Mouse (Mus musculus) brain, embryonic 18.5 days (tissue): Measurements from ENCODE around the gene Dnajc27.

Source experiments
- DNase-seq: peaks from one replicate; pipeline ENCODE4 v3.0.0-alpha.2; 2012; ENCODE audit warnings: low read depth, low spot score

Dnajc27 gene

GRCm38 (mm10) chr12:4082132-4083001 lies at the start of gene Dnajc27:
Dnajc27 (plus strand) TSS chr12:4082583.
- DNase-seq = peak; percentile 86

DNA sequence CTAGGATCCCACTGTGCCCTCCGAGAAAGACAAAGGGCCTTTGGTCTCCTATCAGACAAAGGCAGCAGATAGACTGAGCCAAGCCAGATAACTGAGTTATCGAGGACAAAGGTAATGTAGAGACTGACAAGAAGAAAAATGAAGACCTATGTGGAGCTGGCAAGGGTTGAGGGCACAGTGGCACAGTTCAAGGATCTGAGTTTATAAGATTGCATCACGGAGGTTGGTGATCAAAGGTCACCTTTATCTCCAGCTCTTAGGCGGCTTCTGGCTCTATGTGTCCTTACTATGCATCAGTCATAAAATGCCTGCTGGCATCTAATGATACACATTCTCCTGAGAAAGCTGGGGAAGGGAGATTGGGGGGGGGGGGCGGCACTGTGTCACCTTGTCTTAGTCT lies 46.2 kb upstream of the Dnajc27 start:
- DNase-seq = no peak

GRCm38 (mm10) chr12:4037511-4037910 lies 44.9 kb upstream of the Dnajc27 start:
- no peak for DNase-seq

DNA sequence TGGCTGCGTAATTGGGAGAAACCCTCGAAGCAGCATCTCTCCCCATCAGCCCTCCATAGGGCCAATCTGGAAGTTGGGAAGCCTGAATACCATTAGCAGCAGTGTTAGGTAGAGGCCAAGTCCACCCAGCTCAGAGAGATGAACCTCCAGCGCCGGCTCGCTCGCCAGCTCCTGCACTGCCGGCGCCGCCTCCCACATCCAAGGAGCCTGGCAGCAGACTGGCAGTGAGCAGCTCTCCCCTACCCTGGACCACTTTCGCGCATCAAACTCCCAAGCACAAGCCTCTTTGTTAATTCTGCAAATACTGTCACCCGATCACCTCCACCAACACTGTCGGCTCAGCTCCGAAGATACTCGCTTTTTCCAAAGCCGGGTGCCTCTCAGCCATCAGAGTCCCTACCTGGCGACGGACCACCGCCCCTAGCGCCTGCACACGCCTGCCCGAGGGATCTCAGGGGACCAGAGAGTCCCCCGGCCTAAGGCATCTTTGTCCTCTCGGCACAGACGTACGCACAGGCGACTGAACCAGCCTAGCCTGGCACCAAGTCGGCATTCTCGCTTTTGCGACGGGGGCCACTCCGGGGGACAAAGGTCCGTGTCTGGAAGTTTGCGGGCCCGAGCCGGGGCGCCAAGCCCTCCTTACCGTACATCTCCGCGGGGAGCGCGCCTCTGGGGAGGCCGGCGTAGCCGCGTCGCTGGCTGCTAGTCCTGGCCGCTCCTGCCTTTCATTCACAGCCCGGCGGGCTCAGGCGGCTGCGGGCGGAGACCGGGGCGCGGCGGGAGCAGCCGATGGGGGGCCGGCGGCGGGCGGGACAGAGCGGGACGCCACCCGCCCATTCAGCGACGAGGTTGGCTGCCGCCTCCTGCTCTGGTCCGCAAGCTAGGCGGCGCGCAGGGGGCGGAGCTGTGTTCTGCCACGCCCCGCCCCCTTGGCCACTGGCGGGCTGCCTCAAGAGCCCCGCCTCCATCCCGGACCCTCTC lies 44.0 kb upstream of the Dnajc27 start, which contains the start of gene Efr3b:
Gene Efr3b, minus strand, starts transcription at position 855 of the 981 bp plus-strand sequence.
- DNase-seq = peak; percentile 72

- no peak for DNase-seq
These were observed 43.3 kb upstream of the Dnajc27 start for GRCm38 (mm10) chr12:4039046-4039445.

DNA sequence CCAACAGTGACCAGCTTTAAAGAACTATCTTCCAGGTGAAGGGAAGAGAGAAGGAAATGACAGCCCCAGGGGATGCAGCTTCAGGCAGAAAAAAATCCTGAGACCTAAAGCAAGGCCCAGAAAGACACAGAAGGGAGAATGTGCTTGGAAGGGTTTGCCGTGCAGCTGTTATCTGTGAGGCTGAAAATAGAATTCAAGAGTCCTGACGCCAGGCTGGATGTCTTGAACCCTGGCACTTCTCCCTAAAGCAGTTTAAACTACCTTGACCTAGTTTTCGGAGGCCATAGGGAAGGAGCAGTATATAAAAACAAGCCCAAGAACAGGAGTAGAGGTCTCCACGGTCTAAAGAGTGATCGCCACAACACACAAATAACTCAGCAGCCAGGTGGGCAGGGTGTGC lies 40.0 kb upstream of the Dnajc27 start:
- DNase-seq = no peak

- DNase-seq = no peak
These were observed 36.4 kb upstream of the Dnajc27 start for GRCm38 (mm10) chr12:4045992-4046391.

- no peak for DNase-seq
These were observed 34.4 kb upstream of the Dnajc27 start for GRCm38 (mm10) chr12:4048031-4048430.

DNA sequence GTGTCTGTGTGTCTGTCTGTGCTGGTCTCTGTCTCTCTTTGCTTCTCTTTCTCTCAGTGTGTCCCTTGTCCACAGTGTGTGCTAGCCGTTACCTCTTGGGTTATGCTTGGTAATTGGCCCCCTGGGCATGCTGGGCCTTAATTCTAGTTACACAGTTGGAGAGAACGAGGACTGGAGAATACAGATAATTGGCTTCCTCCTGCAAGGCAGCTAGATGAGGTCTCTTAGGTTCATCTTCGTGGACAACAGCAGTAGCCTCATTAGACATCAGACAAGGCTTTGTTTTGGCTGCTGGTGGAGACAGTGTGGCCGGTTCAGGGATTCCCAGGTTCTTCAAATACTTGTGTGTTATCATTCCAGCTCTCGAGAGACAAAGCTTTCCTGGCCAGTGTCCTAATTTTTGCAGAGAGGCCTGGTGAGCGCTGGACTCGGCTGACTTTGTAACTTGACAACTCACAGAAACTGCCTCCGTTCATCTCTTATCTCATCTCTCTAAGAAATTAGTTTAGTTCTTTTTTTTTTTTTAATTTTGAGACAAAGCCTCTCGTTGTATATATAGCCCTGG lies 31.4 kb upstream of the Dnajc27 start:
- no peak for DNase-seq

DNA sequence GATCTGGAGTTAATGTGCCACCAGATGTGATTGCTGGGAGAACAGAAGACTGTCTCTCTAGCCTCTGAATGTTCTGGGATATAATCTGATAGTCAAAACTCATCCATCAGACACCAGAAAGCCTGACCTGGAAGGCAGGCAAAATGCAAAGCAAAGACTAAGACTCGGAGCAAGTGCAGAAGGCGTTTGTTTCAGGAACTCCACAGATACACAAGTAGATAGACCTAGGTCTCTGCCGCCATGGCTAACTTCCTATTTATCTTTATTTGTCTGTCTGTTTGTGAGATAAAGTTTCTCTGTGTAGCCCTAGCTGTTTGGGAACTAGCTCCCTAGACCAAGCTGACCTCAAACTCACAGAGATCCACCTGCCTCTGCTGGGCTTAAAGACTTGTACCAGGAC lies 28.7 kb upstream of the Dnajc27 start:
- no peak for DNase-seq

DNA sequence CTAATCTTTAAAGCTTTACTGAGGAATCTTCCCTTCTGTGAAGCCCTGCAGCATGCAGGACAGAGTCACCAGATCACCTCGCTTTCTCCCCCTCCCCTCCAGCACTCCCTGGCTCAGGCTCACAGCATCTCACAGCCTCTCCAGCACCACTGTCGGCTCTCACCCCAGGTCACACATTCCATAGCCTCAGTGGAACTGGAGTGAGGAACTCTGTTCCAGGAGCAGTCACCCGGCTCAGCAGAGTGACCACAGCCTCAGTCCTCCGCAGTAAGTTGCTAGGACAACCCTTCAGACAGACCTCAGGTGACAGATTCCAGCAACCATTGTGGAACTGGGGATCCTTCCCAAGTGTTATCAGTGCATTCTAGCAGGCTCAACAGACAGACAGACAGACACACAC lies 27.5 kb upstream of the Dnajc27 start:
- no peak for DNase-seq

- DNase-seq = no peak
These were observed 24.1 kb upstream of the Dnajc27 start for GRCm38 (mm10) chr12:4058321-4058720.

DNA sequence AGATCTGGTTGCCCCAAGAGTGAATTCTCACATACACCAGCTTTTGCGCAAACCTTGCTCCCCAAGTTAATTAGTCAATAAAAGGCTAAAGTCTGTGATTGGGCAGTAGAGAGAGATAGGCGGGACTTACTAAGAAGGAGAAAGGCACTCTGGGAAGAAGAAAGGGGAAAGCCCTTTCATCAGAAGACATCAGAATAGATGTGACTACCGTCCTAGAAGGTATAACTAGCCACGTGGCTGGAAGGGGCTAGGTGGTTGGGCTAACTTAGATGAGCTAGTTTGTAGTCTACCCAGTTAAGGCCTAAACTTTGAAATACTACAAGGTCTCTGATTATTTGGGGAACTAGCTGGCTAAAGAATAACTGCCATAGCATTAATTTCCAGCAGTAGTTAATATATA lies 22.7 kb upstream of the Dnajc27 start:
- no peak for DNase-seq

- DNase-seq = no peak
These were observed 16.9 kb upstream of the Dnajc27 start for GRCm38 (mm10) chr12:4065498-4065897.

DNA sequence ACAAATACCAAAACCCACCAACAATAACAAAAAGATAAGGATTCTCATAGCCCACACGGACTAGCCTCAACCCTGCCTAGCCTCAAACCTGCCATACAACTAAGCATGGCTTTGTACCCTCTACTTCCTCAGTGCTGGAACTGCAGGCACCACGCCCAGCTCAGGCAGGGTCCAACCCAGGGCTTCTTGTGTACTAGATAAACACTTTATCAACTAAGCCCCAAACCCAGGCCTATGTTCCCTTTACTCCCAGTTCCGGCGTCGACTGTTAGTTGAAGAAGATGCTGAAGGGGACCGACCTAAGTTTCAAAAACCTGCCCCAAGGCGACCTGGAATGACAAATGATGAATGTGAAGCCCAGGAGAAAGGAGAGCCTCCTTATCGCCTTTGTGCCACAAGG lies 16.4 kb upstream of the Dnajc27 start:
- DNase-seq = no peak

- DNase-seq = no peak
These were observed 15.5 kb upstream of the Dnajc27 start for GRCm38 (mm10) chr12:4066681-4067459.

DNA sequence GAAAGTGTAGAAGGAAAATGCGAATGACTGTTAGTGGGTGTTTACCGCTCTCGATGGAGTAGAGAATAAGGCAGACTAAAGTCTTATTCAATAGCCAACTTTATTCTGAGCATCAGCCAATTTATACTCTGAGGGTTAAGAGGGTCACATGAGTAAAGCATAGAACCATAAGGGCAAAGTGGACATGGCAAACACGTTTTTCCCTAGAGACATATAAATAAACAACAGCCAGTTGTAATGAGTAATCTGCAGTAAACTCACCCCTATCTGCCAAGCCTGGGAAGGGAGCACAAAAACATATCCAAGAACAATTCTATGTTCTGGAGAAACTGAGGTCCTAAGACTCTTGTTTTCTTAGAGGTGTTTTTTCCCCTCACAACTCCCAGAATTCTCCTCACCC lies 13.8 kb upstream of the Dnajc27 start:
- no peak for DNase-seq

GRCm38 (mm10) chr12:4071671-4072070 lies 10.7 kb upstream of the Dnajc27 start:
- DNase-seq = no peak

DNA sequence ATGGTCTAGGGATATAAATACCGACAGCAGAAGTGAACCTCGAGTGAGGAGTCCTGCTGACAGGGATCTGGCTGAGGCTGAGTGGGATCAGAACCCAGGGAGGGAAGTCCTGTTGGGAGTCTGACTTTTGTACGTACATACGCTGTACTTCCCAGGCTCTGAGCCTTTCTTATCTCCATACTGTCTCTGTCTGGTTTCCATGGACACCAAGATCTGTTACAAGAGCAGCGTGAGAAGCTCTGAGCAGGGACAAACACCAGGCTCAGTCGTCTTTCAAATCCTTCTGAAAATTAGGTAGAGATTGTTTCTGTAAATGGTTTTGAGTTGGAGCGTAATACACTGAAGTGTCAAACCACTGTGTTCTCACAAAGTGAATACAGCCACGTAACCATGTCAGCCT lies 7.0 kb upstream of the Dnajc27 start:
- no peak for DNase-seq

DNA sequence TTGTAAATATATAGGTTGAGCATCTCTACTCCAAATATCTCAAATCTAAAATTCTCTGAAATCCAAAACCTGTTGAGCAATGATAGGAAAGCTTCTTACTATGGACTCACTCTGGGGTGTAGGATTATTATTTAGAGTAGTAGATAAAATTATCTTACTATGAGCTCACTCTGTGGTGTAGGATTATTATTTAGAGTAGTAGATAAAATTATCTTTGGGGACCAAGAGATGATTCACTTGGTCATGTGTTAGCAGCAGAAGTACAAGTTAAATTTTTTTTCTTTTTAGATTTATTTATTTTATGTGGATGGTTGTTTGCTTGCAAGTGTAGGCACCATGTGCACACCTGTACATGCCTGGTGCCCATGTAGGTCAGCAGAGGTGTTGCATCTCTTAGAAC lies 6.0 kb upstream of the Dnajc27 start:
- DNase-seq = no peak

DNA sequence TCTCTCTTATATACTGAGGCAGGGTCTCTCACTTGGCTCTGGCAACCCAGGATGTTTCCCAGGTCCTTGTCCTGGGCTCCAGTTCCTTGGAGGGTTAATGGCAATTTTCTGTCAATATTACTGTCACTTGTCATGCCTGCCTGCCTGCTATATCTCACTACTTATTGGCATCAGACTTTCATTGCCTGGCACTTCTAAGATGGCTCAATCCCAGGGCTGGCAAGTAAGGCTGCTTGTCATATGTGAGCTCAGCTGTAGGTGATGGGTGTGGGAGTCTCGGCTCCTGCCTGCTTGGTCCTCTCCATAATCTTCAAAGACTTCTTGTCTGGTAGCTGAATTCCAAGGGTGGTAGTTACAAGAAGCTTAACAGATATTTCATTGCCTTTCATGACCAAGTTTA lies 4.3 kb upstream of the Dnajc27 start:
- DNase-seq = no peak
